Mouse (Mus musculus): ENCODE data around the gene Rrp1b.

Rrp1b gene

DNA sequence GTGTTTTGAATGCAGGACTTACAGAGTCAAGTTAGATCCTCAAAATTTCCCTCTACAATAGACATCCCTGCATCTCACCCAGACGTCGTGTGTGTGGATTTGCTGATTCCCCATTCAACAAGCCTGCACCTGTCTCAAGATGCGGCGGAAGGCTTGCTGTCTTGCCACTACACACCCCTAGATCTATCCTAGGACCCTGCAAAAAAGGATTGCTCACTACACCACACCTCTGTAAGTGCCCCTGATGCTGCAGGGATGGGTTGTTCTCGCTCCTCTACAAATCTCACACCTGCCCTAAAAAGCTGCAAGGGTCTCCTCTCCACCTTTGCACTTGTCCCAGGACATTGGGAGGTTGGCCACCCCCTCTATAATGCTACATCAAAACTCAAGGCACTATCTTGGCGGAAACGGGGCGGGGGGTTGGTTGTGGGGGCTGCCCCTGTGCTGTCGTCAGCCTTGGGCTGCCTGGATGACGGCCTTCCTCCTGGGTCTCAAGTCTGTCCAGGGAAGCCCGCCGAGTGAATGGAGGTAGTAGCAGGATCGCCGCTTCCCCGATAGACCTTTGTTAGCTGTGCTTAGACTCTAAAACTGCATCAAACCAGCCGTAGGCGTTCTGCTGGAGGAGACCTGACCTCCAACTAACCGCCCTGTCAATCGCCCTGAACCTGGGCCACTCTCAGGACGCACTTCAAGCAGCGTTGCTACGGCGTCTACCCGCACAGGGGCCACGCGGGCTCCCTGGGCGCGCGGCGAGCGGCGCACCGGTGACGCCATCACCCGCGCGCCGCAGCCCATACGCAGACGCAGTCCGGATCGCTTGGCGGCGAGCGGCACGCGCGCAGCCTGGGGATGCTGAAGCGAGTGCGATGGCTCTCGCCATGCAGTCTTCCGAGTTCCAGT, at the start of gene Rrp1b, which contains the start of gene Hsf2bp:
Gene Rrp1b, plus strand, starts transcription at position 492 of the 900 bp plus-strand sequence.
Gene Hsf2bp, minus strand, starts transcription at position 741 of the 900 bp plus-strand sequence.
- peak; percentile 59 for DNase-seq (ENCODE audit: low read depth, low spot score)

DNA sequence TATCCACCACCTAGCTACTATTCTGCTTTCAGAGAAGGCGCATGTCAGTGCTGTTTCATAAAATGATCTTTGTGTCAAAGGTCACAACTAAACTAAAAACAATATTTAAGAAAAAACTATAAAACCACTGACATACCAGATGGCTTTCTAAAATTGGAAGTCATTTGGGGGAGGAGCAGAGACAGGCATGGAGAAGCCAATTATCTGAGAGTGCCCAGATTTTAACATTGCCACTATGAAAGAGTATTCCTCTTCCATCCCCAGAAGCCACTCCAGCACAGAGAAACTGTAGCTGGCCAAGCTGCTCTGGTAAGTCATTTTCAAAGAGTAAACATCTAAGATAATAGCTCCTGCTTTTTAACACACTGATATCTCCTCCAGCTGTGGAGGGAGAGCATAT, 49.0 kb upstream of the Rrp1b start:
- no peak for DNase-seq (ENCODE audit: low read depth, low spot score)

DNA sequence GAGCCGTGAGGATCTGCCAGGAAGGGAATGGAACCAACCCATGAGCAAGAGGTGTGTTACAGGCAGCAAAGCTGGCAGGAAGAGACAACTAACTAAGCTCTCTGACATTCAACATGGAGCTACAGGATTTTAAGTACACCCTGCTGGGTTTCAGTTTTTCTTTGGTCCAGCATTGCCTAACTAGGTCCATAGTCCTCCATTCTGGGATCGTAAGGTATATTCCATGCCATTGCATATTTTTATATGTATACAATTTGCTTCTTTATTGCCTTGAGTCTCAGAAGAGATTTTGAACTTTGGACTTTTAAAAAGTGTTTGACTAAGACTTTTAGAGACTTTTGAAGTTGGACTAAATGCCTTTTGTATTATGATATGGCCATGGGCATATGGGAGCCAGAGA, 46.9 kb upstream of the Rrp1b start:
- no peak for DNase-seq (ENCODE audit: low read depth, low spot score)

DNA sequence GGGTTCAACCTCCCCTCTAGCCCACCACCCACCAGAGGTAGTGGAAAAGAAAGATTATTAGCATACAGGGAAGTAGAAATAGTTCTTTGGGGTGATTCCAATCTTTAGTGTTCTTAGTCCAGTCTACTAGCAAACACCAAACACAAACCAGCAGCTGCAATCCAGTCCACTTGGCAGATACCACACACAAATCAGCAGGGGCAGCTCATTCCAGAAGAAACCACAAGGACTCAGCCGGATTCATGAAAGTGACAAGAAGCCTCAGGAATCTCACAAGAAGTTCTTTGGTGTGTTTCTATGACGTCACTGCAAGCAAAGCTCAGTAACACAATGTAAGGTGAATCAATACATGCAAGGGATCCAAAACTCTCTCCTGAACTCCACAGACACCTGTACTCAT, 43.9 kb upstream of the Rrp1b start:
- no peak for DNase-seq (ENCODE audit: low read depth, low spot score)

DNA sequence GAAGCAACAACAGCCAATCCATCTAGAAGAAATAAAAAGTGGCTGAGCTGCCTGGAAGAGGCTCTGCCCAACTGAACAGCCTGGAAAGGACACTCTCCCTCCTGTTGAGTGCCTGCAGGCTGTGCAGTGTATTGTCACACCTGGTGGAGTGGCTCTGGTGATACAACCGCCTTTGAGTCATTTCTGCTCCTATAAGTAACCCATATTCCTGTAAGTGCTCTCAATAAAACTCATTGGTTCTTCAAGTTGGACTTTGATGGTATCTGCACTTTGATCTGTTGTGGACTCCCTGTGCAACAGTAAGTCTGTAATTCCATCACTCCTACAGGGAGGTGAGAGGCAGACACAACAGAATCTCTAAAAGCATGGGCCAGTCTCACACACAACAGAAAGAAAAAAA, 42.5 kb upstream of the Rrp1b start:
- DNase-seq (ENCODE audit: low read depth, low spot score) = no peak

DNA sequence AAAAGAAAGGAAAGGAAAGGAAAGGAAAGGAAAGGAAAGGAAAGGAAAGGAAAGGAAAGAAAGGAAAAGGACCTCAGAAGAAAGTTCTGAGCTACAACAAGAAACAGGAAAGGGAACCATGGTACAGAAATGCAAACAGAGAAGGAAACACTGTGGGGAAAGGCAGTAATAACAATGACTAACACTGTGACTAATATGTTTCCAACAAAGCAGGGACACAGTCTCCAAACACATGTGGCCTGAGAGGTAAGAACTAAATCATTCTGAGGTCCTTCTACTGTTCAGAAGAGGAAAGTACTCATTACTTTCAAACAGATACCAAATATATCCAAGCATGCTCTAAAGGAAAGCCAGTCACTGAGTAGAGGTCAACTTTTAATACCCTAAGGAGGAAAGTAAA, 41.8 kb upstream of the Rrp1b start:
- no peak for DNase-seq (ENCODE audit: low read depth, low spot score)

DNA sequence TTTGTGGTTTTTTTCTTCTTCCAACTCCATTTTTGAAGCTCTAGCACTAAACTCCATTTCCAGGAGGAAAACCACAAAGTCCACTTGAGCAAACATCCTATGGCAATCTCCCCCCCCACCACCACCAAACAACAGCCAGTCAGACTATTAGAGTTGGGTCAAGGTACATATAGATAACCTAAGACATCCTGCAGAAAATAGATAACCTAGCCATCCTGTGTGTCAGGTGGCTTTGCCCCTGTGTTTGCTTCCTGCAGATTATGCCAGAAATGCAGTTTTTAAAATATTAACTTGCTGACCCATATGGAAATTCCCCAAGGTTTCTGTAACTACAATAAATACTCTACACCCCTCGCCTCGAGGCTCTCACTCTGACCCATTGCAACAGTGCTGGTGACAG, 40.1 kb upstream of the Rrp1b start:
- DNase-seq (ENCODE audit: low read depth, low spot score) = no peak

DNA sequence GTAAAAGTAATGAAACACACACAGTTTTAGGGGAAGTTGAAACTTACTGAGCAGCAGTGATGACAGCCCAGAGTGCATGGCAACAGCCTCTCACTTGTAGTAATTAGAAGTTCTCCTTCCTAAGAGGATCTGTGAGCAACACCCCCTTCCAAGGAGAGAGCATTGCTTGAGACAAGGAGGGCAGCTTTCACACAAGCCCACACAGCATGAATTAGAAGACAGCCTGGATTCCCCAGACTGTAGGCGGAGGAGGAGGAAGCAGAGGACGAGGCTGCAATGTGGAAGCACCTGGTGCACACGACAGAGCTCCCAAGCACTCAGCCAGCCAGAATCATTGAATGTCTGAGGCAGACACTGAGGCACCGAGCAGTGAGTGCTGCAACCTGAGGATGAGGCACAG, 39.6 kb upstream of the Rrp1b start:
- DNase-seq (ENCODE audit: low read depth, low spot score) = peak; percentile 42

DNA sequence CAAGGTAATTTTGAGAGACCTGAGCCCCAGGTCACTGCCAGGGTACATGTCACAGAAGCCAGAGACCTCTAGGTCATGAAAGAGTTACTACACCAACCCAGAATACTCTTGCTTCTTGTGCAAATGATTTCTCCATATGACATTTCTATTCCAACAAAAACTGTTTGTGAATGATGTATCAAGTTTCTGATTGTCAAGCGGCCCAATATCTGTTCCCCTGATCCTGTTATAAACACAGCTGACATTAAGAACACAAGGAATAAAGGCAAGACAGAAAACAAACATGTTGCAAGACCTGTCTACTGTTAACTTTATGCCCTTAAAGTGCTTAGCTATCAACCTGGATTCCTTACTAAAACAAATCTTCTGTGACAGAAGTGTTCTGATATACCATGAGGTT, 37.5 kb upstream of the Rrp1b start:
- no peak for DNase-seq (ENCODE audit: low read depth, low spot score)

DNA sequence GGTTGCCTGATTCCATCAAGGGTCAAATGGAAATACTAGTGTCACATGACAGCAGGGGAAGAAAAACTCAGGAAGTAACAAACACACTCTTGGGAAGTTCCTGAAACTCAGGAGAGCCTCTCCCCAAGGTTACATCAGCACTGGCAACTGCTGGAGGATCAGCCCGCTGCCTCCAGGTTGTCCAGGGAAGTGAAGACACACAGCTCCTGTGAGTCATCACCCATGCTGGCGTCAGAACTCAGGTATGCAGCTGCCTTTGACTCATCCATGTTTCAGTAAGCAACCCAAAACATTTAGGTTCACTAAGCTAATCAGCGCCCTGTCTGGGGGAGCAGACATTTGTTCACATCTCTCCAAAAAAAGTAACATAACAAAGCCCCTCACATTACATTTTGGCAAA, 32.6 kb upstream of the Rrp1b start:
- no peak for DNase-seq (ENCODE audit: low read depth, low spot score)

DNA sequence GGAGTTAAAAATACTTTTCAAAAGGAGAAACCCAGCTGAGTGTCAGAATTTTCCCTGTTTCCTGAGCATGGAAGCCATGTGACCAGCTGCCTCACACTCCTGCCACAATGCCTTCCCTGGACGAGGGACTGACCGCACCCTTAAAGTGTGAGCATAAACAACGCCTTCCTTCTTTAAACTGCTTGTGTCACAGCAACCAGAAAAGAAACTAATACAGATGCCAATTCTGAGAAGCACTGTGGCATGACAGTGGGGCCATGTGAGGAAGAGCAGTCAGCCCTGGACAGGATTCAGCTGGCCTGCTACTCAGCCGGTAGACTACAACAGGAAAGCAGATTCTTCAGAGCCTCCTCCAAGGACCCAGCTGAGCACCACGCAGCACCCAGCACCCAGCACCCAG, 29.1 kb upstream of the Rrp1b start:
- DNase-seq (ENCODE audit: low read depth, low spot score) = no peak

DNA sequence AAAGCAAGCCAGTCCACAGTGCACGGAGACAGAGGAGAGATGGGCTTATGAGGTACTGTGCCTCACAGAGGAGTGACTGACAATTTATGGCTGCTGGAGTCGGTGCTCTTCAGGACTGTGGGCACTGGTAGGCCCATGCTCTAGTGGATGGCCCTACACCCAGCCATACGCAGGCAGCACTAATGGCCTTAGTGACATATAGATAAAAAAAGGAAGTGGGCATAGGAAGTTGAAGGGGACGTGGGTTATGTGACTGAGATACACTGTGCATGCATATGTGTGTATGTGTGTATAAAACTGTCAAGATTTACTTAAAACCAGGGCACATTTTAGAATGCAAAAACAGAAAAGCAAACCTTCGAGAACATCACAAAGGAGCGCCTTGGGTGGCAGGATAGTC, 24.2 kb upstream of the Rrp1b start:
- no peak for DNase-seq (ENCODE audit: low read depth, low spot score)

DNA sequence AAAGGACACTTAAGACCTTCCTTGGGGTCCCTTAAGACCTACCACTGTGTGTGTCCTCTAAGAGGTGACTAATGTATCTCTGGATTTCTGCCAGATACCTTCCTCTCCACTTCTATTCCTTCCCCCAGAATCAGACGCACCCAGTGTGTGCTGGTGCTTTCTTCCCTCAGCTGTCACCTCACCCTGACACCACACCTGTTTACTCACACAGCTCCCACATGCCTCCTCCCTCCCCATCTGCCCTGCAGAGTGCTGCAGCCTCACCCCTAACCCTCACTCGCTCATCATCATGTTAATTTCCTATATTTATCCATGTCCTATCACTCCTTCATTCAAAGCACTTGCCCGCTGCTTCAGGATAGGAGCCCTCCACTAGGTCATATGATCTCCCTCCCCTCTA, 23.6 kb upstream of the Rrp1b start:
- no peak for DNase-seq (ENCODE audit: low read depth, low spot score)

DNA sequence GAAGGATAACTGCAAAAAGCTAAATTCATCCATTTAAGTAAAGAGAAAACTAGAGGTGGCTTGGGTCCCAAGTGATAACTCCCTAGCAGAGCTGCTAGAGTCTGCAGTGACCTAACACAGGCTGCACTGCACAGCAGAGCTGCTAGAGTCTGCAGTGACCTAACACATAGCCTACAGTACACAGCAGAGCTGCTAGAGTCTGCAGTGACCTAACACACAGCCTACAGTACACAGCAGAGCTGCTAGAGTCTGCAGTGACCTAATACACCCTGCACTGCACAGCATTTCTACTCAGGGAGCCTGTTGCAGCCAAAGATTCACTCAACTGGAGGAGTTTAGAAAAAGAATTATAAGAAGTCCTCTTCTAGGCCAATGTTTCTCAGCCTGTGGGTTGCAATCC, 22.2 kb upstream of the Rrp1b start:
- DNase-seq (ENCODE audit: low read depth, low spot score) = no peak

DNA sequence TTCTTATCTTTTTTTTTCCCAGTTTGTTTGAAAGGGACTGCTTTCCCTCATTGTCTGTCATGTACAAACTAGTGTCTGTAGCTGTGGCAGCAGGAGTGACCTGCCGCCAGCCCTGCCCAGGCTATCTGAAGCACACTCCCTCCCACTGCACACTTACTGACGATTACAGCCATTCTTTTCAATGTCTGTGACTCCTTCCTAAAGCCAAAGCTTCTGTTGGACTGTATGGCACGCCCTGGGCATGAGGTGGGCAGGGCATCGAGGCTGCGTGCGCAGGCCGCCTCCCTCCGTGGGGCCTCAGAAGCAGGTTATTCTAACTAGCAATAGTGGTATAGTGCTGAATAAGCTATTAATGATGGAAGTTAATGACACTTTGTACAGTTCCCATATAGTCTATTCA, 19.4 kb upstream of the Rrp1b start:
- no peak for DNase-seq (ENCODE audit: low read depth, low spot score)

DNA sequence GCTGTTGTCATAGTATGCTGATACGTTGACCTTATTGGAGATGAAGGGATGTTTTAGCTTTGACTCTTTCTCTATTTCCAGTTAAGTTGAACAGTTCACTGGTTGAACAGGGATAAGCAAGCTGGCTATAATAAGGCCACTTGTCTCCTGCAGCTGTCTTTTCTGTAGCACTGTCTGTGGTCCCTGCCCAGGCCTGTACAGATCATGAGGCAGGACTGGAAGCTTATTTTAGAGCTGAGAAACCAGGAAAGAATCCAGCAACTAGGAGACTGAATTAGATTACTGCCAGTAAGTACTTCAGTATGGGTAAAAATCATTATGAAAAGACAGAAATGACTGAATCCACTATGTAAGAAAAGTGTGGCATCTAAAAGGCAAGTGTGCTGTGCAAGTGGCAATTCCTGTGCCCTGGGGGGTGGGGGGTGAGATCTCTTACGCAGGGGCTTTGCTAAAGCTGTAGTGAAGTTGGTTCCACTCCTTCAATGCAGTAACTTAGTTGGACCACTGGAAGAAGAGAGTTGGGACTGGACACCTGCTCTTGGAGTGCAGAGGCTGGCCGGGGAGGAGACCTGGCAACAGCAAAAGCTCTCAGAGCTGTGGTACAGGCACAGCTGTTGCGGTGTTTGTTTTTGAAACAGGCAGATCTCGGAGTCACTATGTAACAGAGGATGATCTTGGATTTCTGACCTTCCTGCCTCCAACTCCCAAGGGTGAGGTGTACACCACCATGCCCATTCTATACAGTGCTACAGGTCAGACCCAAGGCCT, 17.6 kb upstream of the Rrp1b start:
- peak; percentile 59 for DNase-seq (ENCODE audit: low read depth, low spot score)

DNA sequence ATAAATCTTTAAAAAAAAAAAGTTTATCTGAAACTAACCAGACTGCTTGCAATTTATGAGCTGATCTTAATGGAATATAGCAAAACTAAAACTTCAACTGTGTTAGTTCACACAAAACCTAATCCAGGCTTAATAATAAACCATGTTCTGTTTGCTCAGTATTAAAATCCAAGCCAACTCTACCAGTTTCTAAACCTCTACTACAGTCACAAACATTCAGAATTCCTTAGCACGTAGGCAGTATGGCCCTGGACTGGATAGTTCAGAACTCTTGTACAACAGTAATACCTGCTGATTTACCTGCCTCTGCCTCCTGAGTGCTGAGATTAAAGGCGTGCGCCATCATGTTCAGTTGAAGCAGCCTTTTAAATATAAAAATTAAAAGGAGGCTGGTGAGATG, 13.9 kb upstream of the Rrp1b start:
- no peak for DNase-seq (ENCODE audit: low read depth, low spot score)

DNA sequence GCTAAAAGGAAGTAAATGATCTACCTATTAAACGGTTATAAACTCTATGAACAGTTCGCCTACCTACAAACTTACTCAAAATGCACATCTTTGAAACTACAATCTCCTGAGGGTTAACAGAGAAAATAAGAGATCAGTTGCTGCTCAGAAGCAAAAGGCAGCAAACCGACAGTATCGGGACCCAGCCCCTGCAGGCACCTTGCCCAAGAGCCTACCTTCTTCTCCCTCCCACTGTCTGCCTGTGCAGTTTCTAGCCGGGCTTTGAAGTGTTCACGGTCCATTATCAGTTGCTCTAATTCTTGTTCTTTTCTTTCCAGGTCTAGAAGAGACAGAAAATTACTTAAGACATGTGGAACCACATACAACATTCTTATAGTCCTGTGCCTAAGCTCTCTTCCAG, 13.3 kb upstream of the Rrp1b start:
- DNase-seq (ENCODE audit: low read depth, low spot score) = no peak

DNA sequence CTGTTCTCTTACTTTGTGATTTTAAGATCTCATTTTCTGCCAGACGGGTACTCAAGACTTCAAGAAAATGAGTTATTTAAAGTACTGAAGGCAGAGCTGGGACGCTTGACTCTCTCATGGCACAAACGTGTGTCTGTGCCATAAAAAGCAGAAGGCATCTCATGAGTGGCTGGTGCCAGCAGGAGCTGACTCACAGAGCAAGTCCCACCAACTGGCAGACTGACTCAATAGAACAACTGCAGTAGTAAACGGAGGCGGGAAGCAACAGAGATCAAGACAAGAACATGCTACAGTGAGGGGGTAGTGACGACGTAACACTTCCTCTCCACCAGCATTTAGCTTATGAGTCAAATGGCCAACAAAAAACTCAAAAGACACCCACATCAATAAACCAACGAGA, 12.8 kb upstream of the Rrp1b start:
- peak; percentile 97 for DNase-seq (ENCODE audit: low read depth, low spot score)

DNA sequence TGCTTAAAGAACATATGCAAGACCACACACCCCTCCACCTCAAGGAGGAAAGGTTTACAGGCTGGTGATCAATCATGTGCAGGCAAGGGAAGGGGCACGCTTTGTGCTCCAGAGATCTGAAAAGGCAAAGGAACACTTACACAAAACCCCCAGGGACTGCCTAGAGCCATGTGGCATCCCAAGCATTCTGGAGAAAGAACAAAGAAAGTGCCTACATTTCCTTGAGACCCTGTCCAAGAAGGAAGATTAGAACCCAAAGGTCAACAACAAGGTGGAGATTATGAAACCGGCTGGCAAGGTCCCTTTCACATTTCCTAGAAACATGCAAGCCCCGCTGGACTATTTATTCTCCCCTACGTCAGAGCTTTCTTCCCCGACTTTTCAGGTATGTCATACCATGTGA, 11.2 kb upstream of the Rrp1b start:
- DNase-seq (ENCODE audit: low read depth, low spot score) = no peak

DNA sequence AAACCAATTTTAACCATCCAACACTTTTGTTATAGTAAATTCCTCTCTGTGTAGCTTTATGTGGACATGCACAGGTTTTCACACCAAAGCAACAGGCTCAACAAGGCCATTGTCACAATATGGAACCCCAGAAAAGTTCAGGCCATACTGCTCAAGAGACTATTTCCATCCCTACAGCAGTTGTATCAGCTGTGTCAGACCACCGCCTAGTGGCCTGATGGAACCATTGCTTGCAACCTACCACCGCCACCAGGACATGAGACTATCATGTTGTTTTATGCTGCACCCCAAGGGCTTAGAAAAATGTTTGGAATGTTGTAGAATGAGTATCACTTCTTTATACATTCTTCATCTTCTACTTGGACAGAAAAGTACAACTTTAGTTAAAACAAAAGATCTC, 10.5 kb upstream of the Rrp1b start:
- DNase-seq (ENCODE audit: low read depth, low spot score) = peak; percentile 40

DNA sequence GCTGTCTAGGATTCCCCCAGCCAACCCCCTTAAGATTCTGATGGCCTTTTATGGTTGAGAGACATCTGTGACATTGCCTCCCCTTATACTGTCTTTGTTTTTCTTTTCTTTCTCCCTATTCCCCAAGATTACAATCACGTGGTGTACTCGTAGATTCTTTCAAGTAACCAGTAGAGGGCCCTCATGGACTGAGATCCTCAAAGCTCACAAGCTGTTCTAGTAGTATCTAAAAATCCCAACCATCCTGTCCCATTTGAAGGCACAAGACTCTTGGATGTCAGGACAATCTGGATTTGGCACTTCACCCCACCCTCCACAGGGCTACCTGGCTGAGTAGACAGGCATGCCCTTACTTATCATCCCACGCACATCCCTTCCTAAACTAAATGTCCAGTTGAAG, 8.2 kb upstream of the Rrp1b start:
- DNase-seq (ENCODE audit: low read depth, low spot score) = peak; percentile 68

DNA sequence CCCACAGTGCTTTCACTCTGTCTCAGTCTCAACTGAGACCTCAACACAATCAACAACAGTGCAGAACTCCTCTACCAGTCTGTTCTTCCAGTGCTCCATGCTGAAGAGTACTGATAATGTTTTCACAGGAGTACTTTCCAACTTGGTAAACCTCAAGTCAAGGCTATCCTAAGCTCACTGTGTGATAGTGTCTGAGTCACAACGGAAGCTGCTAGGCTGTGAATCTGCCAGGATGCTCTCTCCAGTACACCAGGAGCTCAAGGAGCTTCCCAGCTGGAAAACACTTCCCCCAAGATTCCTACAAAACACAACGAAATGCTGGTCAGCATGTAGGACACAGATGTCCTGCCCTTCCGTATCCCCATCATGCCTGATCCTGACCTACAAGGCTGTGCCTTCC, 7.6 kb upstream of the Rrp1b start:
- no peak for DNase-seq (ENCODE audit: low read depth, low spot score)
